Mouse (Mus musculus) lung, postnatal 14 days (tissue): ENCODE data around the gene Stard3nl.

Source experiments
- DNase-seq: peaks from one replicate; pipeline ENCODE4 v3.0.0; 2021

Stard3nl gene

DNA sequence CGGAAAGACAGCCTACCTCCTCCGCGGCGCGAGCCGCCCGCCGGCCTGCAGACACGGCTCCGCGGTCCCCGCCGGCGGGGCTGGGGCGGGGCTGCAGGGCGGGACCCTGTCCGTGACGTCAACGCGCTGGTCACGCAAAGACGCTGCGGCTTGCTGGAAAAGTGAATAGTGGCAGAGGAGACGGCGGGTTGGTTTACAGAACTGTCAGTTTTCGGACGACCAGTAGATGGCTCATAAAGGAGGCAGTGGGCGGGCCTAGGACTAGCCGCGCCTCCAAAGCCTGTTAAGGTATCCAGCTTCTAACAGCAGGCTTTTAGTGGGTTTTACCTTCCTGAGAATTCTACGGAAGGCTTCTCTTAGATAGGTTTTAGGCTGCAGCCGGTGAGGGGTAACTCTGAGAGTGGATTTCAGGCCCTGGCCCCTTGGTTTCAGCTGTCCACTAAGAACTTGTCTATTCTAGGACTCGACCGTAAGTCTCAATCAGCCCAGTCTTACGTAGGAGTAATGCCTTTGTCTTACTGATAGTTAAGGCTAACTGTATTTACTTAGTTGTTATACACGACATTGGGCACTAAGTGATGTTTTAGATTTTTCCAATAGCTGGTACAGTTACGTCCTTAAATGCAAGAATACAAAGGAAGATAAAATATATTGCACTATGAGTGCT lies at the start of gene Stard3nl:
TSS of gene Stard3nl (minus strand) at position 108 of the 667 bp plus-strand sequence.
- DNase-seq: peak; percentile 99

- no peak for DNase-seq
These were observed 42.4 kb upstream of the Stard3nl start for GRCm38 (mm10) chr13:19438040-19438439.

- DNase-seq: no peak
These were observed 34.3 kb upstream of the Stard3nl start for GRCm38 (mm10) chr13:19429812-19430370.

DNA sequence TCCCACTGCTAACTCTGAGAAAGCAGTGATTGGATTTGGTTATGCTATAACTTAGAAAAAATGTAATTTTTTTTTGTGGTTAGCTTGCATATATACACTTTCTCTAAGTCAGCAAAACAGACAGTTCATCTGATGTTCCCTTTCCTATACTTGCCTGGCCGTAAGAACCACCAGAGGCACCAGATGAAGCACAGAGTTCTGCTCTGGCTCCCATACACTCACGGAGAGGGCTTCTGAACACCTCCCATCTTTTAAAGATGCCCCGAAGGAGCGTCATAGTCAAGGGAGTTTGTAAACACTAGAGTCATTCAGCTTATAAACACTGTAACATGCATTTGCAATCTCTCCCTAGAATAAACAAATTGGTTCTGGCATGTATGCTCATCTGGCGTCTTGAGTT lies 32.5 kb upstream of the Stard3nl start:
- no peak for DNase-seq

- DNase-seq: no peak
These were observed 29.0 kb upstream of the Stard3nl start for GRCm38 (mm10) chr13:19424563-19424962.

GRCm38 (mm10) chr13:19422521-19422920 lies 26.9 kb upstream of the Stard3nl start:
- DNase-seq: no peak

DNA sequence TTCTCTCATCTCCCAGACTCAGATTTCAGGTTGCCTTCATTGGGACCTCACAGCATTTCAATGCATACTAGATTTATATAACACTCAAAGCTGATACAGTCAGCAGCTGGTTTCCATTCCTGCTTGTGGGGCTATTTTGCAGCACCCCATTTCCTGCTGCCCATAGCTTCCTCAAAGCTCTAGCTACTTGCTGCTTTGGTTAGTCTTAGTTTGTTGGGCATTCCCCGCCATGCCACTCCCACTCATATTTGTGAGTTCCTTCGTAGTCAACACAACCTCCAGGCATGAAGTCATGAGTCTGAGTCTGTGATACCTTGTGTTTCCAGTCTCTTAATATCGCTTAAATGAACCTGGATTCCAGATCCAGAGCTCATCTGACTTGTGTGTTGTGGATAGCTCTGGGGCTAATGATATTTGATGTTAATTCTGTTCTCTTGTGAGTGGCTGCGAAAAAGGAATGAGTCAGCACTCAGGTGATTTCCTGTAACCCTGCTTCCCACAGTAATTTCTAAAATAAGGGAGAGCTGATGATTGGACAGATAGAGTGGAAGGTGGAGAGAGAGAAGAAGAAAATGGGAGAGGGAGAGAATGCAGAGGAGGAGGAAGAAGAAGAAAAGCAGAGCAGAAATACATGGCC lies 22.4 kb upstream of the Stard3nl start:
- DNase-seq: no peak

- no peak for DNase-seq
These were observed 20.4 kb upstream of the Stard3nl start for GRCm38 (mm10) chr13:19415894-19416531.

DNA sequence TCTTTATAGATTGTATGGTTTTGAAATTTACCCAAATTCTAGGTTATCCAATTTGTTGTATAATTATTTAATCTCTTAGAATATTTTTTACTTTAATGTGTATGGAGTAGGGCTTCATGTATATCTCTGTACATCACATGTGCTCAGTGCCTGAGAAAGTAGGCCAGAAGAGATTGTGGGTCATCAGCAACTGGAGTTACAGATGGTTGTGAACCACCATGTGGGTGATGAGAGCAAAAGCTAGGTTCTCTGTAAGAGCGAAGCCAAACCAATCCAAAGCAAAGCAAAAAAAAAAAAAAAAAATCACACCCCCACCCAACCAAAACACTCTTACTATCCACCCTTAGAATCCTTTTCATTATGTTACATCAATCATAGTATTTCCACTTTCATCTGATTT lies 19.7 kb upstream of the Stard3nl start:
- no peak for DNase-seq

- no peak for DNase-seq
These were observed 16.8 kb upstream of the Stard3nl start for GRCm38 (mm10) chr13:19412334-19412939.

DNA sequence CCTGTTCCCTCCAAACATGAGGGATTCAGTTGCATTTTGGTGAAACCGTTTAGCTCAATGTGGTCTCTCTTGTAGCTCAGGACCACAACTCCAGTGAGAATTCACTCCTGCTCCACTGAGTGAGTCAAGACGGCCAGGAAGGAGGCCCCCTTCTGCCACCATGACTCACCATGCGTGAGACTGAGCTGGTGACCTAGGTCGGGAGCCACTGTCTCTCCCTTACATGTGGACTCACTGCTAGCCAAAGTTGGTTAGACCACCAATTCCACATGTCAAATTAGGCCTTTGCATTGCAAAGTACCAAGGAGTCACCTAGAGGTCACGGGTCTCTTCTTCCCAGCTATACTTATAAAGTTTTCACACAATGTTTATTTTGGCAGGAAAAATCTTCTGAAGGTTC lies 16.3 kb upstream of the Stard3nl start:
- no peak for DNase-seq

DNA sequence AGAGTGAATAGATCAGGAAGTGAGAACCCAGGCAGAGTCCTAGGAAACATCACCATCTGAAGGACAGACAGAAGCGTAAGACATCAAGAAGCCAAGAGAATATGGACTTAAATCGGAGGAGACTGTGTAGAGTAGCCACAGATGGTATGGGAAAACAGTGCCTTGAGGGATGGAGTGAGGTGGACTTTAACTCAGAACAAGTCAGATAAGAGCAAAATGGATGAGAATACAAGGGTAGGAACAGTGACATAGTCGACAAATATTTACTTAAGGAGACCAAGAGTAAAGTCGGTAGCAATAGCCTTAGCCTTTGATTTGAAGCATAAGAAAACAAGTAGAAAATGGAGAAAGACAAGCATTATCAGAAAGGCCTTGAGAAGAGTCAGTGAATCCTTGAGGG lies 15.1 kb upstream of the Stard3nl start:
- no peak for DNase-seq

DNA sequence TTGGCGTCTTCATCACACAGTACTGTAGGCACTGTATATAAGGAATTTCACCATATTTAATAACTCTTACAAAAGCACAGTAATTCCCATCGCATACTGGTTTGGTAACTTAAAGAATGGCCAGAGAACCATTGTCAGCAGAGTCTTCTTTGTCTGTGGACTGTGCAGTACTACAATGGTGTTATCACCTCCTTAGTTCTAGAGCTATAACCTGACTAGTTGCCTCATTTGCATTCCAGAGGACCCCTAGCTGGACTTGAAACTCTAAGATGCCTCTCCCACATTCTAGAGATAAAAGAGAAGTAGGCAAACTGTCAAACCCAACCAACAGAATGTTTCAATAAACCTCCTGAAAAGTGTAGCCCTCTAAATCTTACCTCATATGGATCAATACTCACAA lies 12.4 kb upstream of the Stard3nl start:
- no peak for DNase-seq

GRCm38 (mm10) chr13:19404623-19405022 lies 9.0 kb upstream of the Stard3nl start:
- DNase-seq: no peak

DNA sequence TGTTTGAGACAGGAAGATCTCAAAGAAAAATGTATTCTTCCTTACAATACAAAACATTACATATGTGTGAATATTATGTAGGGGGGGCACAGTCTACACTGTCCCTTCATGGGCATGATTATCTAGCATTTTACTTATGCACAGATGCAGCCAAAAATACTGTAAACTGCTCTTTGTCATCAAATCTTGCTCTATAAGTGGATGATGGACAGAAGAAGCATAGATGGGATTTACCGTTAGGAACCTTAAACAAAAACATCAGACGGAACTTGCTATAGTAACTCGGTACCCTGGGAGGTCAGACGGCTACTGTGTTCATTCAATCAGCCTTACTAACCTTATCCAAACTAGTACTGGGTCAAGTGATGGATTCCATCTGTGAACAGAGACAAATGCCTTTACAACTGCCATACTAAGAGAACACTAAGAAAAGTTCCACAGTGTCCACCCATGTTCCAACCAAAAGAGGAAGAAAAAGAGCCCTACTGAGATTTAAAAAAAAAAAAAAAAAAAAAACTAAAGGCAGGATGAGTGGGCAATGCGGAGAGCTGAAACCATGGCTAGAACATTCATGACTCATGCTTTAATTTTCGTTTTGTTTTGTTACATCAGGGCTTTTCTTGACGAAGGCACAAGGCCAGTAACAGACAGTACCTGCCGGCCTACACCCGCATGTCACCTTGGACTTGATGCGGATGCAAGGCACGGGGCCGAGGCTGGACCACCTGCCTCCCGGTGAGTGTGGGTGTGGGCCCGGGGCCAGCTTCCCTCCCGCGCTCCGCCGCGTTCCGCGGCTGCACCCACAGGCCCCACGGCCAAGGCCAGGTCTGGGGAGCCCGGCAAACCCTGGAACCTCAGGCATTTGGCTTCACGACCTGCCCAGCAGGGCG lies 552 bp downstream of the Stard3nl start:
- DNase-seq: no peak

- DNase-seq: peak; percentile 36
These were observed 1.4 kb downstream of the Stard3nl start for GRCm38 (mm10) chr13:19394171-19394570.

- DNase-seq: no peak
These were observed 1.9 kb downstream of the Stard3nl start for GRCm38 (mm10) chr13:19393731-19394130.

- DNase-seq: no peak
These were observed 4.0 kb downstream of the Stard3nl start for GRCm38 (mm10) chr13:19391608-19392007.

GRCm38 (mm10) chr13:19390296-19390695 lies 5.3 kb downstream of the Stard3nl start:
- DNase-seq: no peak

DNA sequence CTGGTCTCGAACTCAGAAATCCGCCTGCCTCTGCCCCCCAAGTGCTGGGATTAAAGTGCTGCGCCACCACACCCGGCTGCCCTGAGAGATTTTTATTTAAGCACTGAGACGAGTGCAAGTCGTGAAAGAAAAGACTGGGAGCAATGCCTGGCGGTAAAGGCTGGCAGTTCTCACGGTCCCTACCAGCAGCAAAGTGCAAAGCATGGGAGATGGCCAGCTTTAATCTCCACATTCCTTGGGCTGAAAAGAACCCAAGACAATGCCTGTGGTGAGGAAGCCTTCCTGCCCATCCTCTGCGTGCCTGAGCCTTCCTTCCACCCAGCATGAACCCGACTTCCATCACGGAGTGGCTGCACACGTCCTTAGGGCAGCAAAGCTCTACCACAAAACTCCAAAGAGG lies 5.7 kb downstream of the Stard3nl start:
- no peak for DNase-seq

GRCm38 (mm10) chr13:19389434-19389833 lies 6.2 kb downstream of the Stard3nl start:
- DNase-seq: peak; percentile 50

DNA sequence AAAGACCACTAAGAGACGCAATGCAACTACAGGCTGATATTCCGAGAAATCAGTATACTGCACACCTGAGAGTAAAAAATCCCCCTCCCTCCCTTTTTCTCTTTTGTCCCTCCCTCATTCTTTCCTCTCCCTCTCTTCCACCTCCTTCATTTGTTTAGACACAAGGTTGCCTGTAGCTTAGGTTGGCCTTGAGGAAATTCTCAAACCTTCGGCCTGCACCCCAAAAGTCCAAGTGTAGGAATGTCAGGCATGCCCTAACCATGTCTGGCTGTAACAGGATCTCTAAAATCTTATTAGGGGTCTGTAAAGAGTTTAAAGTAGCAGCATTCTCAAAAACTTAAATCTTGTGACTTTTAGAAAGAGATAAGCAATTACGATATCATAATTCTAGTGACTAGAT lies 10.4 kb downstream of the Stard3nl start:
- DNase-seq: no peak
